Mouse (Mus musculus) megakaryocyte, adult 5-6 weeks (primary cell): ENCODE measurements around the gene Acsm2. TPM values are rescaled to one million over a fixed set of nuclear protein-coding genes. Genes with fewer than 3 reads are reported as not detected.
"Not testable (repeated sequence)": the region's sequence is repeated elsewhere in the genome, so short reads cannot be mapped to it uniquely, and the experiment has no call there.

Experiments used
- ATAC-seq: 2 replicates; pipeline ENCODE4 v1.8.0; 2016; ENCODE audit warnings: mild to moderate bottlenecking, inconsistent platforms; ENCODE audit not compliant: poor library complexity, severe bottlenecking
- total RNA-seq, 2 experiments: library from RNA; stranded (forward) in 1 of 2; stranded (reverse) in 1 of 2; fragments of 153-499, 151-499 nt in 1 of 2; fragments of 221-1000, 200-1000 nt in 1 of 2; gene quantifications; 2 replicates each; pipeline versions ENCODE4 v1.2.3 to v1.2.4; 2015 to 2017

The Acsm2 gene
- total RNA-seq, 2 experiments from 2014 or later, result not detected

- no peak for ATAC-seq
These were observed 6.3 kb downstream of the Acsm2 start for GRCm38 (mm10) chr7:119560452-119560835.

- no peak for ATAC-seq
These were observed 7.3 kb downstream of the Acsm2 start for GRCm38 (mm10) chr7:119561441-119561840.

GRCm38 (mm10) chr7:119562476-119562875 lies 8.3 kb downstream of the Acsm2 start:
- not testable (repeated sequence) for ATAC-seq

GRCm38 (mm10) chr7:119594530-119595107 lies 40.5 kb downstream of the Acsm2 start:
- no peak for ATAC-seq

GRCm38 (mm10) chr7:119595306-119595705 lies 41.2 kb downstream of the Acsm2 start:
- ATAC-seq, result no peak

- no peak for ATAC-seq
These were observed 42.4 kb downstream of the Acsm2 start for GRCm38 (mm10) chr7:119596536-119596935.

GRCm38 (mm10) chr7:119601195-119601953 lies 47.2 kb downstream of the Acsm2 start:
- ATAC-seq, result no peak

GRCm38 (mm10) chr7:119601954-119602317 lies 47.8 kb downstream of the Acsm2 start:
- no peak for ATAC-seq

- ATAC-seq, result no peak
These were observed 50.9 kb downstream of the Acsm2 start for GRCm38 (mm10) chr7:119604903-119605483.

- ATAC-seq, result no peak
These were observed 52.0 kb downstream of the Acsm2 start for GRCm38 (mm10) chr7:119605926-119606663.

GRCm38 (mm10) chr7:119606664-119607076 lies 52.5 kb downstream of the Acsm2 start, which contains the start of gene Acsm1:
Gene Acsm1, plus strand, starts transcription at chr7:119607026.
- ATAC-seq, result no peak

GRCm38 (mm10) chr7:119607796-119608515 lies 53.8 kb downstream of the Acsm2 start:
- ATAC-seq, result no peak

GRCm38 (mm10) chr7:119616531-119616930 lies 62.4 kb downstream of the Acsm2 start:
- ATAC-seq, result no peak

GRCm38 (mm10) chr7:119617593-119617992 lies 63.5 kb downstream of the Acsm2 start:
- ATAC-seq, result no peak

GRCm38 (mm10) chr7:119618209-119618935 lies 64.2 kb downstream of the Acsm2 start:
- no peak for ATAC-seq

- no peak for ATAC-seq
These were observed 66.0 kb downstream of the Acsm2 start for GRCm38 (mm10) chr7:119620157-119620556.

- no peak for ATAC-seq
These were observed 84.6 kb downstream of the Acsm2 start for GRCm38 (mm10) chr7:119638773-119639172.

- no peak for ATAC-seq
These were observed 88.2 kb downstream of the Acsm2 start for GRCm38 (mm10) chr7:119642307-119642706.
